Mouse (Mus musculus): ENCODE measurements around the gene Syt13. TPM values are rescaled to one million over a fixed set of nuclear protein-coding genes. Genes with fewer than 3 reads are reported as not detected.

The Syt13 gene
- total and polyA plus RNA-seq, 2 experiments from 2014 or later, result 0.11 to 0.31 TPM

GRCm38 (mm10) chr2:92929696-92930095 is 14.8 kb downstream of the Syt13 start:
- no peaks in the 10 kb centered on the region for H3K4me1 ChIP-seq (ENCODE audit: control insufficient read depth, insufficient read depth)
- no peak overlapping the region for H3K9ac ChIP-seq (replicated peaks; ENCODE audit: low read depth, low read length)
- H3K36me3 ChIP-seq (replicated peaks; ENCODE audit: control insufficient read depth, insufficient read depth, low read length), result no peaks in the 10 kb centered on the region
- no peak overlapping the region for H3K4me2 ChIP-seq (ENCODE audit: low read depth, low read length)
- DNase-seq (ENCODE audit: low spot score) (no peak), ATAC-seq (ENCODE audit: insufficient read depth, low read depth) (no peak)
- H3K27me3 ChIP-seq (ENCODE audit: control insufficient read depth, insufficient read depth, low read length), result no peaks in the 10 kb centered on the region
- no peak overlapping the region for H3K27ac ChIP-seq (ENCODE audit: low read depth)
- H3K4me3 ChIP-seq (ENCODE audit: low read depth, low read length), result no peak overlapping the region
- WGBS, result 58% methylated on average over 5 of the region's 5 CpGs
- H3K9me3 ChIP-seq (replicated peaks; ENCODE audit: control insufficient read depth, low read length), result no peaks in the 10 kb centered on the region
- TF ChIP-seq CTCF (IDR thresholded peaks at IDR 0.05; ENCODE audit: low read depth), result no peak
- TF ChIP-seq EP300 (IDR thresholded peaks at IDR 0.05; ENCODE audit: low read depth), result no peak

GRCm38 (mm10) chr2:92931061-92931460 is 16.2 kb downstream of the Syt13 start:
- Histone ChIP-seq H3K4me3 (ENCODE audit: low read depth, low read length) (no peak overlapping the region), H3K36me3 (replicated peaks; ENCODE audit: control insufficient read depth, insufficient read depth, low read length) (no peaks in the 10 kb centered on the region), H3K4me2 (ENCODE audit: low read depth, low read length) (no peak overlapping the region), H3K4me1 (ENCODE audit: control insufficient read depth, insufficient read depth) (no peaks in the 10 kb centered on the region), H3K27me3 (ENCODE audit: control insufficient read depth, insufficient read depth, low read length) (no peaks in the 10 kb centered on the region), H3K9ac (replicated peaks; ENCODE audit: low read depth, low read length) (no peak overlapping the region), H3K9me3 (replicated peaks; ENCODE audit: control insufficient read depth, low read length) (no peaks in the 10 kb centered on the region), H3K27ac (ENCODE audit: low read depth) (no peak overlapping the region)
- no peak for ATAC-seq (ENCODE audit: insufficient read depth, low read depth)
- DNase-seq (ENCODE audit: low spot score), result no peak
- 58% methylated on average over 7 of the region's 7 CpGs for WGBS
- no peak for TF ChIP-seq EP300 (IDR thresholded peaks at IDR 0.05; ENCODE audit: low read depth)
- TF ChIP-seq CTCF (IDR thresholded peaks at IDR 0.05; ENCODE audit: low read depth), result no peak

GRCm38 (mm10) chr2:92933379-92933778 is 18.5 kb downstream of the Syt13 start:
- Histone ChIP-seq H3K9me3 (replicated peaks; ENCODE audit: control insufficient read depth, low read length) (no peaks in the 10 kb centered on the region), H3K9ac (replicated peaks; ENCODE audit: low read depth, low read length) (no peak overlapping the region), H3K27ac (ENCODE audit: low read depth) (no peak overlapping the region), H3K36me3 (replicated peaks; ENCODE audit: control insufficient read depth, insufficient read depth, low read length) (no peaks in the 10 kb centered on the region), H3K4me2 (ENCODE audit: low read depth, low read length) (no peak overlapping the region), H3K4me3 (ENCODE audit: low read depth, low read length) (no peak overlapping the region), H3K27me3 (ENCODE audit: control insufficient read depth, insufficient read depth, low read length) (no peaks in the 10 kb centered on the region), H3K4me1 (ENCODE audit: control insufficient read depth, insufficient read depth) (no peaks in the 10 kb centered on the region; the same call in 1 of the 2 replicates)
- DNase-seq (ENCODE audit: low spot score), result no peak
- 83% methylated on average over 6 of the region's 6 CpGs for WGBS
- ATAC-seq (ENCODE audit: insufficient read depth, low read depth), result no peak
- TF ChIP-seq CTCF (IDR thresholded peaks at IDR 0.05; ENCODE audit: low read depth) (no peak), EP300 (IDR thresholded peaks at IDR 0.05; ENCODE audit: low read depth) (no peak)

- H3K9me3 ChIP-seq (replicated peaks; ENCODE audit: control insufficient read depth, low read length), result no peaks in the 10 kb centered on the region
- H3K4me2 ChIP-seq (ENCODE audit: low read depth, low read length), result no peak overlapping the region
- no peak overlapping the region for H3K9ac ChIP-seq (replicated peaks; ENCODE audit: low read depth, low read length)
- DNase-seq (ENCODE audit: low spot score), result no peak
- ATAC-seq (ENCODE audit: insufficient read depth, low read depth), result no peak
- 29% methylated on average over 10 of the region's 10 CpGs for WGBS
- H3K27me3 ChIP-seq (ENCODE audit: control insufficient read depth, insufficient read depth, low read length), result no peaks in the 10 kb centered on the region
- no peaks in the 10 kb centered on the region for H3K36me3 ChIP-seq (replicated peaks; ENCODE audit: control insufficient read depth, insufficient read depth, low read length)
- TF ChIP-seq EP300 (IDR thresholded peaks at IDR 0.05; ENCODE audit: low read depth), result no peak
- TF ChIP-seq CTCF (IDR thresholded peaks at IDR 0.05; ENCODE audit: low read depth), result no peak
- H3K27ac ChIP-seq (ENCODE audit: low read depth), result no peak overlapping the region
- no peaks in the 10 kb centered on the region; the same call in 1 of the 2 replicates for H3K4me1 ChIP-seq (ENCODE audit: control insufficient read depth, insufficient read depth)
- no peak overlapping the region for H3K4me3 ChIP-seq (ENCODE audit: low read depth, low read length)
These were observed 19.5 kb downstream of the Syt13 start for GRCm38 (mm10) chr2:92934312-92934982.

- WGBS, result 74% methylated on average over 3 of the region's 3 CpGs
- Histone ChIP-seq H3K9ac (replicated peaks; ENCODE audit: low read depth, low read length) (no peak overlapping the region), H3K9me3 (replicated peaks; ENCODE audit: control insufficient read depth, low read length) (no peaks in the 10 kb centered on the region), H3K36me3 (replicated peaks; ENCODE audit: control insufficient read depth, insufficient read depth, low read length) (no peaks in the 10 kb centered on the region), H3K4me1 (ENCODE audit: control insufficient read depth, insufficient read depth) (no peaks in the 10 kb centered on the region; the same call in 1 of the 2 replicates), H3K4me3 (ENCODE audit: low read depth, low read length) (no peak overlapping the region), H3K27me3 (ENCODE audit: control insufficient read depth, insufficient read depth, low read length) (no peaks in the 10 kb centered on the region), H3K4me2 (ENCODE audit: low read depth, low read length) (no peak overlapping the region), H3K27ac (ENCODE audit: low read depth) (no peak overlapping the region)
- ATAC-seq (ENCODE audit: insufficient read depth, low read depth), result no peak
- DNase-seq (ENCODE audit: low spot score), result no peak
- TF ChIP-seq CTCF (IDR thresholded peaks at IDR 0.05; ENCODE audit: low read depth) (no peak), EP300 (IDR thresholded peaks at IDR 0.05; ENCODE audit: low read depth) (no peak)
These were observed 20.6 kb downstream of the Syt13 start for GRCm38 (mm10) chr2:92935483-92935882.

GRCm38 (mm10) chr2:92938063-92938462 is 23.2 kb downstream of the Syt13 start:
- Histone ChIP-seq H3K36me3 (replicated peaks; ENCODE audit: control insufficient read depth, insufficient read depth, low read length) (no peaks in the 10 kb centered on the region), H3K4me2 (ENCODE audit: low read depth, low read length) (no peak overlapping the region), H3K27ac (ENCODE audit: low read depth) (no peak overlapping the region), H3K4me3 (ENCODE audit: low read depth, low read length) (no peak overlapping the region), H3K9ac (replicated peaks; ENCODE audit: low read depth, low read length) (no peak overlapping the region), H3K27me3 (ENCODE audit: control insufficient read depth, insufficient read depth, low read length) (no peaks in the 10 kb centered on the region), H3K4me1 (ENCODE audit: control insufficient read depth, insufficient read depth) (no peaks in the 10 kb centered on the region; the same call in 1 of the 2 replicates), H3K9me3 (replicated peaks; ENCODE audit: control insufficient read depth, low read length) (no peaks in the 10 kb centered on the region)
- ATAC-seq (ENCODE audit: insufficient read depth, low read depth) (no peak), DNase-seq (ENCODE audit: low spot score) (no peak)
- 83% methylated on average over 5 of the region's 5 CpGs for WGBS
- TF ChIP-seq EP300 (IDR thresholded peaks at IDR 0.05; ENCODE audit: low read depth) (no peak), CTCF (IDR thresholded peaks at IDR 0.05; ENCODE audit: low read depth) (no peak)

Data from heart, postnatal 0 days (tissue).